Mouse (Mus musculus) thymus, adult 2 months (tissue): Measurements from ENCODE around the gene Lrsam1.

ENCODE experiments used
- CTCF ChIP-seq: fragments of 200-500 bp; IDR thresholded peaks from 2 replicates; pipeline ENCODE4 v1.5.1; 2012; ENCODE audit warnings: mild to moderate bottlenecking, control low read depth, low read length, moderate library complexity, borderline replicate concordance; ENCODE audit not compliant: control insufficient read depth, poor library complexity, insufficient read depth; ENCODE audit errors: extremely low read depth
- POLR2A ChIP-seq: fragments of 200-500 bp; IDR thresholded peaks from 2 replicates; pipeline ENCODE4 v1.6.1; 2012; ENCODE audit warnings: mild to moderate bottlenecking, low read length, control low read depth, moderate library complexity; ENCODE audit not compliant: control insufficient read depth, poor library complexity, insufficient read depth; ENCODE audit errors: extremely low read depth

DNA sequence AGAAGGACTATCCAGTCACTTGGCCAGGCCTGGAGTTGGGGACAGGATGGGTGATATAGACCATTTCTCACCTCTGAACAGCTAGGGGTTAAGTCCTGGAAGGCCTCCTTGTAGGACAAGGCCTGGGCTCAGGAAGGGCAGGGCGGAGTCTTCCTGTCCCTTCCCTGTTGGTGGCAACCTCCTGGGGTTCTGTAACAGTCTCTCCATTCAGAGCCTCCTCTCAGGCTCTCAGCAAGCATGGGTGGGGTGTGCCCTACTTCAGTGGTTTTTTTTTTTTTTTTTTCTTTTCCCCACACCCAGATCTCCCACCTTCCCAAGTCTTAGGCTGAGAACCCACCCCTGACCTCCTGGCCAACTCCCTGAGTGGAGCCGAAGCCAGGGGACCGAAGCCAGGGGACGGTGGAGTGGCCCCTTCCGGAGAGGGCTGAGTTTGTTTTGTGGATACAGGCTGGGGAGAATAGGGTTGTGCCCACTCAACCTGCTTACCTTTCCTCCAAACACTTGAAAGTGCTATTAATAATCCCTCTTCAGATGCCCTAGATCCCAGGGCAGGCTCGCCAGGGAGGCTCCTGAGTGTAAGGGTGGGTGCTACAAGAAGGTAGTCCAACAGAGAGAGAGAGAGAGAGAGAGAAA lies 83.5 kb downstream of the Lrsam1 start:
- TF ChIP-seq CTCF = no peak
- TF ChIP-seq POLR2A = no peak
